Mouse (Mus musculus) inflammation-experienced regulatory T-cells, adult 6 months (primary cell): ENCODE data around the gene Acer1. TPM values are rescaled to one million over a fixed set of nuclear protein-coding genes. Genes with fewer than 3 reads are reported as not detected.
A peak's percentile ranks its signal among the peaks of the same experiment; 100 is the strongest.

Source experiments
- ATAC-seq: one replicate; pipeline ENCODE4 v1.8.0; 2017
- polyA plus RNA-seq, 3 experiments: library from polyadenylated mRNA; unstranded; fragments of 100-300 nt; shearing (Covaris generic); gene quantifications; one replicate each; pipeline ENCODE4 v1.2.1; 2017

The Acer1 gene
- not detected for polyA plus RNA-seq

- ATAC-seq, result no peak
Measured at GRCm38 (mm10) chr17:56982013-56982412, at the start of gene Acer1. Acer1 (minus strand) TSS chr17:56982126.

GRCm38 (mm10) chr17:57030931-57031660 is 49.2 kb upstream of the Acer1 start, which contains the start of gene Khsrp:
Khsrp (minus strand) TSS chr17:57031522.
- no peak for ATAC-seq

GRCm38 (mm10) chr17:57029691-57030090 is 47.8 kb upstream of the Acer1 start:
- no peak for ATAC-seq

GRCm38 (mm10) chr17:57027471-57027870 is 45.5 kb upstream of the Acer1 start:
- no peak for ATAC-seq

GRCm38 (mm10) chr17:57020960-57021359 is 39.0 kb upstream of the Acer1 start:
- no peak for ATAC-seq

GRCm38 (mm10) chr17:57019693-57020092 is 37.8 kb upstream of the Acer1 start:
- ATAC-seq, result no peak

- no peak for ATAC-seq
Measured at GRCm38 (mm10) chr17:57012245-57012795, 30.4 kb upstream of the Acer1 start.

- ATAC-seq, result peak; percentile 90
Measured at GRCm38 (mm10) chr17:57011236-57012141, 29.6 kb upstream of the Acer1 start, which contains the start of the genes Gtf2f1 and Gm17949. Gtf2f1 (minus strand) TSS chr17:57011288. Gm17949 (plus strand) TSS chr17:57011469.

- peak; percentile 52 for ATAC-seq
Measured at GRCm38 (mm10) chr17:57010911-57011235, 28.9 kb upstream of the Acer1 start.

- ATAC-seq, result no peak
Measured at GRCm38 (mm10) chr17:57007137-57007905, 25.4 kb upstream of the Acer1 start.

- no peak for ATAC-seq
Measured at GRCm38 (mm10) chr17:57003994-57004393, 22.1 kb upstream of the Acer1 start.

- no peak for ATAC-seq
Measured at GRCm38 (mm10) chr17:57001228-57001627, 19.3 kb upstream of the Acer1 start.

- no peak for ATAC-seq
Measured at GRCm38 (mm10) chr17:56999968-57000609, 18.2 kb upstream of the Acer1 start, which contains the start of gene Pspn. Pspn (minus strand) TSS chr17:57000018.

GRCm38 (mm10) chr17:56999414-56999813 is 17.5 kb upstream of the Acer1 start:
- ATAC-seq, result no peak

GRCm38 (mm10) chr17:56997029-56997667 is 15.2 kb upstream of the Acer1 start, which contains the start of gene Alkbh7:
Alkbh7 (plus strand) TSS chr17:56997339.
- ATAC-seq, result peak; percentile 100

GRCm38 (mm10) chr17:56996506-56996905 is 14.6 kb upstream of the Acer1 start:
- ATAC-seq, result no peak

GRCm38 (mm10) chr17:56995046-56995445 is 13.1 kb upstream of the Acer1 start:
- no peak for ATAC-seq

GRCm38 (mm10) chr17:56990966-56991365 is 9.0 kb upstream of the Acer1 start:
- ATAC-seq, result no peak

GRCm38 (mm10) chr17:56990115-56990746 is 8.3 kb upstream of the Acer1 start, which contains the start of gene Clpp:
Clpp (plus strand) TSS chr17:56990305.
- ATAC-seq, result peak; percentile 99

- ATAC-seq, result peak; percentile 72
Measured at GRCm38 (mm10) chr17:56989467-56990114, 7.7 kb upstream of the Acer1 start.
